Comparison of ENCODE assay signal across 15 mouse cellular contexts in the genomic region with DNA sequence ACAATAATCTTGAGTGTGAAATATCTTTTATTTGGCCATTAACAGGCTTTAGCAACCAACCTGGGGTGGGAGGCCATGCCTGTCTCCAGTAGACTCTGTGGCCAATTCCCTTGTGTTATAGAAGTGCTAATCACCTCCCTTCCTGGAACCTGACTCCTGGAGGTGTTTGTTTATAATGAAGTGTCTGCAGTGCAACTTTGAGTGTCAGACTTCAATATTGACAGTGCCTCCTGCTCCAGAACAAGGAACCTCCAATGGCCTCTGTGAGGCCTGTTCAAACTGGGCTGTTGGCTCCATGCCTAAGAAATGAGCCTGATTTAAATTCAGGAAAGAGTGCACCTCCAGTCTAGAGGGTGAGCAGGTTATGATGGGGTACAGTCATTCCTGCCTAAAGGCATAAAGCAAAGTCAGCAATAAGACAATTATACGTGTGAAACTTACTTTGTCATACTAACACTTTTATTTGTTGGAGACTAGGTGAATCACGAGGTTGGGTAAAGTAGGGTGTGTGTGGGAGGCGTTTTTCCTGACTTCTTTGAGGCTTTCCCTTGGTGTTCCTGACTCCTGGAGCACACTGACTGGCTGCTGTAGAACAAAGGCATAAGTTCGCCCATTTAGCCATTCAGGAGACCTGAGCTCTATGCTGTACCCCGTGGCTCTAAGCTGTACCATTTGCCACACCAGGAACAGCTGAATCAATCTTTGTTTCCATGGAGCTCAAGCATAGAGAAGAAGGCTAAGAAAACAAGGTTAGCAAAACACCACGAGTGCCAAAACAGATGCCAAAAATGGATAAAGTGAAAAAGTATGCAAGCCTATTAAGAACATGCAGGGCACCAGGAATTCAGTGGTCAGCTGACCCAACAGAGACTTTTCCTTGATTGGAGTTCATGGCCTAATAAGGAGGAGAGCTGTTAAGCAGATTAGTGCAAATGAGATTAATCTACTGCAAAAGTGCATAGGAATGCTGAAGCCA.
DNase-seq lines count a peak whose midpoint lies in the region; ATAC-seq lines count a peak whose summit lies in the region.
"Had no signal": no experiment of that assay in that cellular context is flagged by ENCODE, and none has a peak within 500 bp of the region (broad histone marks: within the 10 kb centered on the region; RNA-seq: fewer than 3 reads in every experiment).

No protein-coding gene starts in this region.

- no peak for ATAC-seq in kidney, embryonic 16.5 days (ENCODE audit: low FRiP score, low TSS enrichment)
- ATAC-seq in lung, embryonic 16.5 days (ENCODE audit: low read depth), result peak; percentile 80
- no peak for ATAC-seq in midbrain, embryonic 13.5 days
- ATAC-seq: forebrain, embryonic 15.5 days had no signal

- no peaks in the 10 kb centered on the region for H3K4me1 ChIP-seq in kidney, embryonic 16.5 days (ENCODE audit: insufficient read depth, low read length)
- peaks cover 4% of the 10 kb centered on the region; the same call in 1 of the 2 replicates for H3K4me1 ChIP-seq in lung, embryonic 16.5 days (replicated peaks; ENCODE audit: control insufficient read depth, insufficient read depth, low read length)
- peaks cover 18% of the 10 kb centered on the region for H3K4me1 ChIP-seq in midbrain, embryonic 13.5 days (replicated peaks)
- H3K4me1 ChIP-seq: liver, embryonic 13.5 days had no signal

- H3K4me3 ChIP-seq in kidney, embryonic 16.5 days (ENCODE audit: low read length), result no peak overlapping the region
- H3K4me3 ChIP-seq in lung, embryonic 16.5 days (ENCODE audit: low read length), result no peak overlapping the region
- H3K4me3 ChIP-seq in midbrain, embryonic 13.5 days (replicated peaks), result no peak overlapping the region
- H3K4me3 ChIP-seq: forebrain, embryonic 15.5 days; liver, embryonic 13.5 days had no signal

- no peak overlapping the region for H3K9ac ChIP-seq in kidney, embryonic 16.5 days (replicated peaks; ENCODE audit: low read length)
- no peak overlapping the region for H3K9ac ChIP-seq in lung, embryonic 16.5 days (ENCODE audit: low read length)
- no peak overlapping the region for H3K9ac ChIP-seq in midbrain, embryonic 13.5 days (replicated peaks)
- H3K9ac ChIP-seq: forebrain, embryonic 15.5 days; hindbrain, embryonic 14.5 days; liver, embryonic 13.5 days had no signal

- WGBS in kidney, embryonic 16.5 days, result 58% methylated on average over 6 of the region's 6 CpGs
- WGBS in lung, embryonic 16.5 days, result 65% methylated on average over 6 of the region's 6 CpGs
- 66% methylated on average over 6 of the region's 6 CpGs for WGBS in midbrain, embryonic 13.5 days

- H3K27ac ChIP-seq in kidney, embryonic 16.5 days (ENCODE audit: low read length), result no peak overlapping the region
- peak overlapping the region; percentile 25 for H3K27ac ChIP-seq in lung, embryonic 16.5 days (ENCODE audit: low read length)
- H3K27ac ChIP-seq in midbrain, embryonic 13.5 days, result no peak overlapping the region
- H3K27ac ChIP-seq: forebrain, embryonic 15.5 days; hindbrain, embryonic 14.5 days; liver, embryonic 13.5 days had no signal

- H3K4me2 ChIP-seq in kidney, embryonic 16.5 days (replicated peaks; ENCODE audit: low read depth, low read length), result no peak overlapping the region
- H3K4me2 ChIP-seq in lung, embryonic 16.5 days (ENCODE audit: low read depth, low read length), result no peak overlapping the region
- H3K4me2 ChIP-seq in midbrain, embryonic 13.5 days (replicated peaks), result no peak overlapping the region
- H3K4me2 ChIP-seq: forebrain, embryonic 15.5 days; hindbrain, embryonic 14.5 days; liver, embryonic 13.5 days had no signal

- peak; percentile 9 for DNase-seq in kidney, adult 11 months
- DNase-seq in retina, postnatal 1 day, result peak; percentile 79
- DNase-seq in retina, embryonic 14.5 days (ENCODE audit: low spot score), result no peak
- DNase-seq in telencephalon, adult 2 months (ENCODE audit: low read depth, low spot score), result peak; percentile 67
- DNase-seq in ovary, postnatal 36 days (ENCODE audit: low spot score), result no peak
- DNase-seq: cerebellum, adult 11 months; cerebellum, postnatal 36 days; gastrocnemius, postnatal 10 days; heart, postnatal 10 days; liver, embryonic 13.5 days had no signal

- no peaks in the 10 kb centered on the region for H3K9me3 ChIP-seq in kidney, embryonic 16.5 days (ENCODE audit: low read length)
- no peaks in the 10 kb centered on the region for H3K9me3 ChIP-seq in lung, embryonic 16.5 days (ENCODE audit: control insufficient read depth, low read length)
- H3K9me3 ChIP-seq in midbrain, embryonic 13.5 days, result no peaks in the 10 kb centered on the region
- H3K9me3 ChIP-seq: forebrain, embryonic 15.5 days; liver, embryonic 13.5 days had no signal

- H3K27me3 ChIP-seq in kidney, embryonic 16.5 days (ENCODE audit: insufficient read depth, low read length), result no peaks in the 10 kb centered on the region
- H3K27me3 ChIP-seq in lung, embryonic 16.5 days (ENCODE audit: control insufficient read depth, insufficient read depth, low read depth, low read length), result no peaks in the 10 kb centered on the region
- H3K27me3 ChIP-seq in midbrain, embryonic 13.5 days, result no peaks in the 10 kb centered on the region
- H3K27me3 ChIP-seq: forebrain, embryonic 15.5 days; liver, embryonic 13.5 days had no signal

- no peaks in the 10 kb centered on the region for H3K36me3 ChIP-seq in kidney, embryonic 16.5 days (ENCODE audit: insufficient read depth, low read length)
- H3K36me3 ChIP-seq in lung, embryonic 16.5 days (ENCODE audit: control insufficient read depth, insufficient read depth, low read length), result no peaks in the 10 kb centered on the region
- H3K36me3 ChIP-seq in midbrain, embryonic 13.5 days, result no peaks in the 10 kb centered on the region
- H3K36me3 ChIP-seq: forebrain, embryonic 15.5 days; liver, embryonic 13.5 days had no signal

Comparison
In these comparisons a context has a peak if more than half of its experiments do, and no peak if none do; other contexts are left out.
1. DNase-seq: peak in kidney, adult 11 months (single experiment), retina, postnatal 1 day (single experiment) and telencephalon, adult 2 months (single experiment); none in retina, embryonic 14.5 days (single experiment) and ovary, postnatal 36 days (single experiment).